Mouse (Mus musculus) cerebellum, adult (tissue): ENCODE data around the gene Btbd35f14.
"Not testable (repeated sequence)": the region's sequence is repeated elsewhere in the genome, so short reads cannot be mapped to it uniquely, and the experiment has no call there.

ENCODE experiments used
- ATAC-seq: cut with Nextera tagmentation; 2 replicates; pipeline ENCODE4 v1.9.2; 2017; ENCODE audit warnings: mild to moderate bottlenecking, moderate library complexity, mixed read lengths; ENCODE audit not compliant: insufficient number of reproducible peaks, low FRiP score, low TSS enrichment

Btbd35f14 gene

DNA sequence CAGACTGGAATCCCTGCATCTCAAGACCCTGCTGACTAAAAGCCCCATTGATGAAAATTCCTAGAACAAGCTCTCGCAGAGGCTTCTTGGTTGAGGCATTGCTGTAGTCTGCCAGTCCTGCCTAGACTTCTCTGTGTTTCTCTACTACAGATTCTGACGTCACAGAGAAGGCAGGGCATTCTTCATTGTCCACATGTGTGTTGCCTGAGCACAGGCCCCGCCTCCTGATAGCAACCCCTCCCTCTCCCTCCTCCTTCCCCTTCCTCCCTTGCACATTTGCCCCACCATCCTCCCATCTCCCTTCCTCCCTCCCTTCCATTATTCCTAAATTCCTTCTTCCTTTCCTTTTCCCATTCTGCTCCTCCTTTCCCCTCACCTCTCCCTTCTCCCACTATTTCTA, at the start of gene Btbd35f14:
Gene Btbd35f14, minus strand, starts transcription at position 101 of the 400 bp plus-strand sequence.
- not testable (repeated sequence) for ATAC-seq

- ATAC-seq: not testable (repeated sequence)
Observed at GRCm38 (mm10) chrX:33656872-33657271, 45.3 kb downstream of the Btbd35f14 start, which contains the start of gene Btbd35f13. Gene Btbd35f13, plus strand, starts transcription at chrX:33657172.
